Mouse (Mus musculus): Measurements from ENCODE around the gene Slc6a11. TPM values are rescaled to one million over a fixed set of nuclear protein-coding genes. Genes with fewer than 3 reads are reported as not detected.

Slc6a11 gene
- polyA plus RNA-seq, 1 experiment: 320 TPM

DNA sequence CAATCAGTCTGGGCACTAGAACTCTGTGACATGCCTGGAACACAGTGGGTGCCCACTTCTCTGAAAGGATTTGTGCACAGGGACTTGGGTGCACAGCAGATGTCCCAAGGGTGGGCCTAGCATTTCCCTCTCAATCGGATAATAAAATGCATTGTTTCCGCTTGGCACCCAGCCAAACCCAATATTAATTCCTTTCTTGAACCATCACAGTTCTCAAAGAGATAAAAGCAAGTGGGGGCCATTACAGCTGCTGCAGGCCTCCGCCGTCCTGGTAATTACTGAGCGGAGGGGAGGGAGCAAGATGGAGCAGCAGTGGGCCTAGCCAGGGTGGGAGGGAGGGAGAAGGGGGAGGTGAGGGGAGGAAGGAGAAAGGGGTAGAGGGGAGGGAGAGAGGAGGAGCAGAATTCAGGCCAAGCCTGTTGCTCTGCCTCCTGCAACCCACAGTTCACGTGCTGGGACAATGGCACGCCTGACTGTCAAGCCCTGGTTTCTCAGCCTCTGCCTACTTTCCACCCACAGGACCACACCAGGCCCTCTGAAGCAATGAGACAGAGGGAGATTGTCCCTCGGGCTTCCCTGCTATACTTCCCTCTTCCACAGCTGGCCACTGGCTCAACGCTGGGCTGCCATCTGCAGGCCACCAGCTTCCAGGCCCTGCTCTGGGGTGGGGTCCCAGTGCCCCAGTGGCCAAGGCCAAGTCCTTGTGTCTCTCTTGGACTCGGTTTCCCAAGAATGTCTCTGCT lies 166.4 kb downstream of the Slc6a11 start:
- no peak for DNase-seq (ENCODE audit: extremely low spot score in 1 of 2, low spot score in 1 of 2)

Other genes starting within 250 kb of the Slc6a11 start
- gene Atp2b2, start 88.6 kb upstream of the Slc6a11 start, polyA plus RNA-seq (2012; rRNA removed): 169 and 196 TPM in 2 replicates
- gene Slc6a1, start 151.4 kb downstream of the Slc6a11 start, polyA plus RNA-seq (2012; rRNA removed): 446 and 459 TPM in 2 replicates

Measured in frontal cortex, adult 2 months (tissue).